Comparison of ENCODE assay signal across 9 mouse cellular contexts in genomic region chr13:98206546-98206870, GRCm38 (mm10). TPM values are rescaled to one million over a fixed set of nuclear protein-coding genes. Genes with fewer than 3 reads are reported as not detected.
DNase-seq lines count a peak whose midpoint lies in the region; ATAC-seq lines count a peak whose summit lies in the region.
"Had no signal": no experiment of that assay in that cellular context is flagged by ENCODE, and none has a peak within 500 bp of the region (broad histone marks: within the 10 kb centered on the region; RNA-seq: fewer than 3 reads in every experiment).

No protein-coding gene starts in this region.

- no peak for ATAC-seq in heart, embryonic 15.5 days (replicated peaks; ENCODE audit: insufficient number of reproducible peaks, insufficient read depth, low FRiP score, low read depth)
- no peak for ATAC-seq in hindbrain, embryonic 13.5 days (ENCODE audit: low FRiP score)
- no peak for ATAC-seq in midbrain, embryonic 13.5 days

- H3K4me1 ChIP-seq in heart, embryonic 15.5 days (replicated peaks): peaks cover 12% of the 10 kb centered on the region
- H3K4me1 ChIP-seq in brown adipose tissue, adult 24 weeks (ENCODE audit: control insufficient read depth, insufficient read depth, insufficient read length, low read length): peaks cover 6% of the 10 kb centered on the region
- H3K4me1 ChIP-seq in hindbrain, embryonic 13.5 days (replicated peaks): peaks cover 9% of the 10 kb centered on the region
- H3K4me1 ChIP-seq in midbrain, embryonic 13.5 days (replicated peaks): peaks cover 15% of the 10 kb centered on the region

- WGBS in heart, embryonic 15.5 days: 3% methylated on average over 13 of the region's 13 CpGs
- 2% methylated on average over 13 of the region's 13 CpGs for WGBS in hindbrain, embryonic 13.5 days
- WGBS in midbrain, embryonic 13.5 days: 5% methylated on average over 13 of the region's 13 CpGs

- H3K36me3 ChIP-seq in heart, embryonic 15.5 days: no peaks in the 10 kb centered on the region
- H3K36me3 ChIP-seq in hindbrain, embryonic 13.5 days: no peaks in the 10 kb centered on the region
- H3K36me3 ChIP-seq in midbrain, embryonic 13.5 days: no peaks in the 10 kb centered on the region
- H3K36me3 ChIP-seq: G1E had no signal

- peak overlapping the region; percentile 87 for H3K4me2 ChIP-seq in heart, embryonic 15.5 days
- peak overlapping the region; percentile 96 for H3K4me2 ChIP-seq in hindbrain, embryonic 13.5 days
- H3K4me2 ChIP-seq in midbrain, embryonic 13.5 days (replicated peaks): peak overlapping the region; percentile 98

- H3K9me3 ChIP-seq in heart, embryonic 15.5 days (replicated peaks): no peaks in the 10 kb centered on the region
- H3K9me3 ChIP-seq in hindbrain, embryonic 13.5 days: no peaks in the 10 kb centered on the region
- H3K9me3 ChIP-seq in midbrain, embryonic 13.5 days: no peaks in the 10 kb centered on the region
- H3K9me3 ChIP-seq: G1E had no signal

- peak overlapping the region; percentile 65 for H3K9ac ChIP-seq in heart, embryonic 15.5 days
- peak overlapping the region; percentile 79 for H3K9ac ChIP-seq in hindbrain, embryonic 13.5 days
- H3K9ac ChIP-seq in midbrain, embryonic 13.5 days (replicated peaks): peak overlapping the region; percentile 80

- H3K27me3 ChIP-seq in heart, embryonic 15.5 days: 0 out of 2 replicates have a peak, but pooled peaks cover 10% of the 10 kb centered on the region
- H3K27me3 ChIP-seq in hindbrain, embryonic 13.5 days: peaks cover 16% of the 10 kb centered on the region
- H3K27me3 ChIP-seq in midbrain, embryonic 13.5 days: peaks cover 20% of the 10 kb centered on the region

- no peak for DNase-seq in heart, postnatal 4 days
- DNase-seq in gastrocnemius, postnatal 10 days: no peak
- no peak for DNase-seq in spleen, postnatal 4 days (ENCODE audit: low spot score in 2 of 2)
- no peak for DNase-seq in kidney, postnatal 10 days

- H3K4me3 ChIP-seq in heart, embryonic 15.5 days: peak overlapping the region; percentile 60
- H3K4me3 ChIP-seq in brown adipose tissue, adult 24 weeks (ENCODE audit: insufficient read depth, low read depth, low read length): peak overlapping the region; percentile 48
- peak overlapping the region; percentile 61 for H3K4me3 ChIP-seq in hindbrain, embryonic 13.5 days
- peak overlapping the region; percentile 64 for H3K4me3 ChIP-seq in midbrain, embryonic 13.5 days (replicated peaks)

- peak overlapping the region; percentile 82 for H3K27ac ChIP-seq in heart, embryonic 15.5 days
- peak overlapping the region; percentile 71 for H3K27ac ChIP-seq in brown adipose tissue, adult 24 weeks (replicated peaks; ENCODE audit: low read depth, low read length)
- H3K27ac ChIP-seq in hindbrain, embryonic 13.5 days: peak overlapping the region; percentile 52
- H3K27ac ChIP-seq in midbrain, embryonic 13.5 days: peak overlapping the region; percentile 56

RNA-seq across cellular contexts. Expression of gene Arhgef28, which starts 0.3 kb away (rescaled TPM):
- polyA plus RNA-seq in heart, embryonic 15.5 days (2015; fragmentation: Nextera tagmentation; extraction: Ambion mirVana): 10.7 and 15.4 TPM in 2 replicates
- 1 to 10 TPM; 7.0 to 9.8 TPM for total RNA-seq in heart, postnatal 4 days (2021)
- polyA plus RNA-seq in brown adipose tissue, adult 24 weeks (2012; ENCODE audit: insufficient read depth, insufficient read length, missing spikeins): 14.1 and 14.8 TPM in 2 replicates
- 15.9 and 19.3 TPM in 2 replicates for polyA plus RNA-seq in hindbrain, embryonic 13.5 days (2015; fragmentation: Nextera tagmentation; extraction: Ambion mirVana)
- 12.9 and 13.6 TPM in 2 replicates for polyA plus RNA-seq in midbrain, embryonic 13.5 days (2015; fragmentation: Nextera tagmentation; extraction: Ambion mirVana)
- 1 to 10 TPM; 5.0 to 6.0 TPM for total RNA-seq in gastrocnemius, postnatal 10 days (2021)
- polyA plus RNA-seq: G1E had no signal

RNA-seq across cellular contexts. Expression of gene Utp15, which starts 56.3 kb away (rescaled TPM):
- polyA plus RNA-seq in heart, embryonic 15.5 days (2015; fragmentation: Nextera tagmentation; extraction: Ambion mirVana): 12.5 and 16.0 TPM in 2 replicates
- 10 to 100 TPM in 1 of 2 experiments, 1 to 10 TPM in 1; 9.7 to 11.6 TPM for total RNA-seq in heart, postnatal 4 days (2021)
- 3.4 and 3.6 TPM in 2 replicates for polyA plus RNA-seq in brown adipose tissue, adult 24 weeks (2012; ENCODE audit: insufficient read depth, insufficient read length, missing spikeins)
- polyA plus RNA-seq in hindbrain, embryonic 13.5 days (2015; fragmentation: Nextera tagmentation; extraction: Ambion mirVana): 27.3 and 28.2 TPM in 2 replicates
- 31.8 and 32.5 TPM in 2 replicates for polyA plus RNA-seq in midbrain, embryonic 13.5 days (2015; fragmentation: Nextera tagmentation; extraction: Ambion mirVana)
- 1 to 10 TPM; 5.2 to 6.4 TPM for total RNA-seq in gastrocnemius, postnatal 10 days (2021)

RNA-seq across cellular contexts. Expression of gene Ankra2, which starts 56.4 kb away (rescaled TPM):
- 15.4 and 17.0 TPM in 2 replicates for polyA plus RNA-seq in heart, embryonic 15.5 days (2015; fragmentation: Nextera tagmentation; extraction: Ambion mirVana)
- total RNA-seq in heart, postnatal 4 days (2021): 10 to 100 TPM; 20.8 to 21.8 TPM
- 4.0 and 7.9 TPM in 2 replicates for polyA plus RNA-seq in brown adipose tissue, adult 24 weeks (2012; ENCODE audit: insufficient read depth, insufficient read length, missing spikeins)
- polyA plus RNA-seq in hindbrain, embryonic 13.5 days (2015; fragmentation: Nextera tagmentation; extraction: Ambion mirVana): 62.0 and 62.3 TPM in 2 replicates
- polyA plus RNA-seq in midbrain, embryonic 13.5 days (2015; fragmentation: Nextera tagmentation; extraction: Ambion mirVana): 55.4 and 58.9 TPM in 2 replicates
- total RNA-seq in gastrocnemius, postnatal 10 days (2021): 10 to 100 TPM; 16.0 to 17.3 TPM
